Mouse (Mus musculus) CH12.LX (cell line): ENCODE measurements around the gene Eloa. TPM values are rescaled to one million over a fixed set of nuclear protein-coding genes. Genes with fewer than 3 reads are reported as not detected.

Experiments
- DNase-seq: peaks from one replicate; pipeline ENCODE4 v3.0.0-alpha.2; 2013; ENCODE audit errors: extremely low read depth
- H3K27ac ChIP-seq: 2 replicates; pipeline ENCODE4 v1.5.1; 2012; ENCODE audit warnings: low read depth, mild to moderate bottlenecking, control low read depth, moderate library complexity; ENCODE audit not compliant: insufficient read depth
- H3K27me3 ChIP-seq: replicated peaks from 2 replicates; pipeline ENCODE3; 2012; ENCODE audit warnings: inconsistent platforms
- H3K36me3 ChIP-seq, 2 experiments: replicated peaks in 1 of 2; 2 replicates each; pipeline versions ENCODE3 to v1.6.1; 2012; ENCODE audit warnings: inconsistent platforms in 1 of 2, low read length in 1 of 2, mild to moderate bottlenecking in 1 of 2, mixed read lengths in 1 of 2, moderate library complexity in 1 of 2; ENCODE audit not compliant: control insufficient read depth in 1 of 2, insufficient read depth in 1 of 2
- H3K4me1 ChIP-seq, 2 experiments: 2 replicates each; pipeline ENCODE4 v1.6.1; 2012; ENCODE audit warnings: inconsistent platforms in 1 of 2, moderate library complexity in 1 of 2; ENCODE audit not compliant: insufficient read depth in 2 of 2, control insufficient read depth in 1 of 2
- H3K4me2 ChIP-seq: 2 replicates; pipeline ENCODE4 v1.6.1; 2012; ENCODE audit warnings: low read depth, mild to moderate bottlenecking, control low read depth; ENCODE audit not compliant: poor library complexity, insufficient read depth, severe bottlenecking
- H3K4me3 ChIP-seq, 3 experiments: fragments of 150-350 bp in 1 of 3; sonication (generic) in 1 of 3; replicated peaks in 1 of 3; 2 replicates each; pipeline versions ENCODE3 to v1.5.1; 2011 to 2012; ENCODE audit warnings: low read depth in 2 of 3, low read length in 2 of 3, mild to moderate bottlenecking in 2 of 3, moderate library complexity in 2 of 3, control low read depth in 1 of 3, improper control_type of control experiment in 1 of 3, inconsistent platforms in 1 of 3, mixed read lengths in 1 of 3; ENCODE audit not compliant: poor library complexity in 1 of 3
- H3K79me2 ChIP-seq: replicated peaks from 2 replicates; pipeline ENCODE4 v1.6.1; 2012; ENCODE audit warnings: mild to moderate bottlenecking, moderate library complexity; ENCODE audit not compliant: control insufficient read depth, poor library complexity, insufficient read depth, severe bottlenecking; ENCODE audit errors: extremely low read depth
- H3K9ac ChIP-seq: 2 replicates; pipeline ENCODE4 v1.6.1; 2012; ENCODE audit warnings: low read depth, mild to moderate bottlenecking, control low read depth, moderate library complexity; ENCODE audit not compliant: insufficient read depth
- H3K9me3 ChIP-seq: replicated peaks from 2 replicates; pipeline ENCODE3; 2012; ENCODE audit warnings: low read length, inconsistent platforms, mixed read lengths
- BHLHE40 ChIP-seq: IDR thresholded peaks from 2 replicates; pipeline ENCODE4 v1.6.1; 2011; ENCODE audit warnings: mild to moderate bottlenecking, low read depth, low read length, improper control_type of control experiment
- CHD1 ChIP-seq: IDR thresholded peaks from 2 replicates; pipeline ENCODE4 v1.6.1; 2012; ENCODE audit warnings: low read depth, low read length, improper control_type of control experiment, inconsistent platforms
- EP300 ChIP-seq: IDR thresholded peaks from 2 replicates; pipeline ENCODE4 v1.6.1; 2011; ENCODE audit warnings: low read length, improper control_type of control experiment
- ETS1 ChIP-seq: conservative IDR thresholded peaks from 2 replicates; pipeline ENCODE4 v1.6.1; 2012; ENCODE audit warnings: low read depth, mild to moderate bottlenecking, inconsistent platforms, low read length, improper control_type of control experiment, moderate library complexity
- HCFC1 ChIP-seq: IDR thresholded peaks from 2 replicates; pipeline ENCODE4 v1.6.1; 2012; ENCODE audit warnings: low read depth, mild to moderate bottlenecking, inconsistent platforms, low read length, improper control_type of control experiment
- JUN ChIP-seq: IDR thresholded peaks from 2 replicates; pipeline ENCODE4 v1.6.1; 2011; ENCODE audit warnings: low read depth, mild to moderate bottlenecking, low read length, improper control_type of control experiment, moderate library complexity; ENCODE audit not compliant: insufficient read depth
- NELFE ChIP-seq: IDR thresholded peaks from 2 replicates; pipeline ENCODE4 v1.6.1; 2011; ENCODE audit warnings: low read depth, low read length, improper control_type of control experiment
- PAX5 ChIP-seq: IDR thresholded peaks from 2 replicates; pipeline ENCODE4 v1.6.1; 2012; ENCODE audit warnings: low read length, inconsistent platforms, mixed read lengths
- POLR2A ChIP-seq: IDR thresholded peaks from 2 replicates; pipeline ENCODE4 v1.6.1; 2011; ENCODE audit warnings: low read depth, mild to moderate bottlenecking, improper control_type of control experiment, low read length
- POLR2AphosphoS2 ChIP-seq: IDR thresholded peaks from 2 replicates; pipeline ENCODE4 v1.6.1; 2011; ENCODE audit warnings: low read depth, low read length, improper control_type of control experiment
- RAD21 ChIP-seq: IDR thresholded peaks from 2 replicates; pipeline ENCODE4 v1.6.1; 2011; ENCODE audit warnings: low read depth, mild to moderate bottlenecking, low read length, improper control_type of control experiment, moderate library complexity
- SMC3 ChIP-seq: IDR thresholded peaks from 2 replicates; pipeline ENCODE4 v1.6.1; 2011; ENCODE audit warnings: low read depth, low read length, improper control_type of control experiment
- TCF12 ChIP-seq: IDR thresholded peaks from 2 replicates; pipeline ENCODE4 v1.6.1; 2014; ENCODE audit warnings: low read depth, mild to moderate bottlenecking, inconsistent platforms, low read length, improper control_type of control experiment
- USF1 ChIP-seq: IDR thresholded peaks from 2 replicates; pipeline ENCODE4 v1.6.1; 2014; ENCODE audit warnings: low read depth, mild to moderate bottlenecking, inconsistent platforms, low read length, improper control_type of control experiment
- USF2 ChIP-seq: conservative IDR thresholded peaks from 2 replicates; pipeline ENCODE4 v1.6.1; 2011; ENCODE audit warnings: low read depth, low read length, improper control_type of control experiment
- ZC3H11A ChIP-seq: IDR thresholded peaks from 2 replicates; pipeline ENCODE4 v1.6.1; 2012; ENCODE audit warnings: low read depth, mild to moderate bottlenecking, inconsistent platforms, low read length, improper control_type of control experiment
- dilution Hi-C: fragments of 300-500 bp; cut with MboI; formaldehyde crosslinking; loops from 2 replicates; pipeline ENCODE4 v1.14.3; 2020; ENCODE audit warnings: low sequenced_read_pairs; ENCODE audit not compliant: extremely low pct_unique_long_range_greater_than_20kb, extremely low pct_ligation_motif_present
- in situ Hi-C: fragments of 300-500 bp; cut with MboI; formaldehyde crosslinking; loops from 3 replicates; pipeline ENCODE4 v1.14.3; 2019; ENCODE audit warnings: low sequenced_read_pairs, low pct_ligation_motif_present, low pct_unique_long_range_greater_than_20kb, mixed read lengths
- polyA plus RNA-seq: library from polyadenylated mRNA; unstranded; fragments of >175 nt; gene quantifications from 2 replicates; pipeline ENCODE4 v1.2.1, GENCODE M21; 2012; ENCODE audit warnings: low read depth; ENCODE audit not compliant: insufficient read length
- total RNA-seq, 2 experiments: library from RNA; depleted of rRNA; stranded (reverse); fragments of 300-350 nt in 1 of 2; fragments of >200 nt in 1 of 2; gene quantifications; 2 replicates each; pipeline ENCODE4 v1.2.3; 2012 to 2014

Gene Eloa
- total and polyA plus RNA-seq, 3 experiments: 45.8 to 66.2 (median 66.0) TPM

- Histone ChIP-seq H3K79me2 (peaks cover 17% of the 10 kb centered on the region), H3K4me2 (no peak overlapping the region), H3K36me3 (peaks cover 54 to 69% of the 10 kb centered on the region in 2 experiments), H3K4me3 (no peak overlapping the region), H3K4me1 (peaks cover 5 to 25% of the 10 kb centered on the region in 2 experiments), H3K9ac (no peak overlapping the region), H3K27ac (no peak overlapping the region), H3K9me3 (no peaks in the 10 kb centered on the region), H3K27me3 (no peaks in the 10 kb centered on the region)
- no peak for TF ChIP-seq POLR2A
- TF ChIP-seq JUN: no peak
- TF ChIP-seq HCFC1: no peak
- no peak for TF ChIP-seq ZC3H11A
- no peak for TF ChIP-seq CHD1
- no peak for TF ChIP-seq ETS1
- TF ChIP-seq USF2: no peak
- no peak for TF ChIP-seq POLR2AphosphoS2
- TF ChIP-seq EP300: no peak
- no peak for TF ChIP-seq USF1
- no peak for TF ChIP-seq SMC3
- no peak for TF ChIP-seq RAD21
- in situ Hi-C loops: no loop called here
- no peak for DNase-seq
- dilution Hi-C loops: no loop called here
These were observed 51.0 kb downstream of the Eloa start for GRCm38 (mm10) chr4:135970585-135970984.

- H3K9me3 ChIP-seq: no peaks in the 10 kb centered on the region
- TF ChIP-seq POLR2A: no peak
- no peak overlapping the region for H3K9ac ChIP-seq
- H3K36me3 ChIP-seq: peaks cover 46 to 64% of the 10 kb centered on the region in 2 experiments
- no peak overlapping the region for H3K4me2 ChIP-seq
- no peak overlapping the region for H3K4me3 ChIP-seq
- peaks cover 12 to 37% of the 10 kb centered on the region in 2 experiments for H3K4me1 ChIP-seq
- dilution Hi-C loops (no loop called here), in situ Hi-C loops (no loop called here)
- H3K27me3 ChIP-seq: no peaks in the 10 kb centered on the region
- DNase-seq: no peak
- peaks cover 17% of the 10 kb centered on the region for H3K79me2 ChIP-seq
- no peak overlapping the region for H3K27ac ChIP-seq
These were observed 52.4 kb downstream of the Eloa start for GRCm38 (mm10) chr4:135969070-135969750.

GRCm38 (mm10) chr4:135968271-135968869 lies 53.2 kb downstream of the Eloa start:
- Histone ChIP-seq H3K27ac (no peak overlapping the region), H3K36me3 (peaks cover 46 to 59% of the 10 kb centered on the region in 2 experiments), H3K79me2 (peaks cover 17% of the 10 kb centered on the region), H3K4me2 (no peak overlapping the region), H3K9me3 (no peaks in the 10 kb centered on the region), H3K4me3 (no peak overlapping the region), H3K9ac (no peak overlapping the region), H3K4me1 (peaks cover 12 to 32% of the 10 kb centered on the region in 2 experiments), H3K27me3 (no peaks in the 10 kb centered on the region)
- dilution Hi-C loops (no loop called here), in situ Hi-C loops (no loop called here)
- TF ChIP-seq ZC3H11A (no peak), HCFC1 (no peak), BHLHE40 (no peak), TCF12 (no peak), SMC3 (no peak), PAX5 (no peak), EP300 (no peak), USF2 (no peak), NELFE (no peak)
- DNase-seq: no peak
